Mouse (Mus musculus): Measurements from ENCODE around the gene Cldn2. TPM values are rescaled to one million over a fixed set of nuclear protein-coding genes. Genes with fewer than 3 reads are reported as not detected.

The Cldn2 gene
- polyA plus RNA-seq, 1 experiment: not detected

DNA sequence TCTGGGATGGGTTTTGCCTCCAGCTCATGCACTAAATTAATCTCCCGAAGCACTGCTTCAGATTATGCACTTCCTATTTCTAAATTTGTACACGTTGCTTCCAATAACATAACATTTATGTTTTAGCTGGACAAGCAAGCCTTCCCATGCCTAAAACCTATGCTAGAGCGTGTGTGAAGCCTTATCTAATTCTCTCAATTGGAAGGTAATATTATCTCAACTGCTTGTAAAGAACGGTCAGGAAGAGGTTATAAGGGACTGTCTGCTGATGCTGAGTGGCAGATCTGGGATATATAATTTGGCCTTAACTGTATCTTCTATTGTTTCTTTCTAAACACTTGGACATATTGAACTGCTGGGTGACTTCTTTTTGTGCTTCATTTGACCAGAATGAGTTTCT, 26.3 kb downstream of the Cldn2 start:
- Histone ChIP-seq H3K27ac (ENCODE audit: insufficient read depth, low read length) (no peak overlapping the region), H3K9ac (ENCODE audit: low read depth, poor library complexity, severe bottlenecking) (no peak overlapping the region), H3K27me3 (ENCODE audit: control insufficient read depth, insufficient read depth, low read length, poor library complexity, severe bottlenecking) (no peaks in the 10 kb centered on the region), H3K4me3 (ENCODE audit: low read depth, low read length) (no peak overlapping the region), H3K9me3 (replicated peaks; ENCODE audit: control insufficient read depth, insufficient read depth, low read length, poor library complexity, severe bottlenecking) (no peaks in the 10 kb centered on the region), H3K36me3 (ENCODE audit: control insufficient read depth, insufficient read depth, low read length, poor library complexity, severe bottlenecking) (no peaks in the 10 kb centered on the region; the same call in 1 of the 2 replicates), H3K4me1 (ENCODE audit: control insufficient read depth, insufficient read depth, low read length) (no peaks in the 10 kb centered on the region)
- TF ChIP-seq CTCF (IDR thresholded peaks at IDR 0.05; ENCODE audit: low read depth, low read length) (no peak), POLR2A (IDR thresholded peaks at IDR 0.05; ENCODE audit: insufficient read depth, low read length) (no peak), EP300 (IDR thresholded peaks at IDR 0.05; ENCODE audit: insufficient read depth, low read depth, low read length) (no peak)

DNA sequence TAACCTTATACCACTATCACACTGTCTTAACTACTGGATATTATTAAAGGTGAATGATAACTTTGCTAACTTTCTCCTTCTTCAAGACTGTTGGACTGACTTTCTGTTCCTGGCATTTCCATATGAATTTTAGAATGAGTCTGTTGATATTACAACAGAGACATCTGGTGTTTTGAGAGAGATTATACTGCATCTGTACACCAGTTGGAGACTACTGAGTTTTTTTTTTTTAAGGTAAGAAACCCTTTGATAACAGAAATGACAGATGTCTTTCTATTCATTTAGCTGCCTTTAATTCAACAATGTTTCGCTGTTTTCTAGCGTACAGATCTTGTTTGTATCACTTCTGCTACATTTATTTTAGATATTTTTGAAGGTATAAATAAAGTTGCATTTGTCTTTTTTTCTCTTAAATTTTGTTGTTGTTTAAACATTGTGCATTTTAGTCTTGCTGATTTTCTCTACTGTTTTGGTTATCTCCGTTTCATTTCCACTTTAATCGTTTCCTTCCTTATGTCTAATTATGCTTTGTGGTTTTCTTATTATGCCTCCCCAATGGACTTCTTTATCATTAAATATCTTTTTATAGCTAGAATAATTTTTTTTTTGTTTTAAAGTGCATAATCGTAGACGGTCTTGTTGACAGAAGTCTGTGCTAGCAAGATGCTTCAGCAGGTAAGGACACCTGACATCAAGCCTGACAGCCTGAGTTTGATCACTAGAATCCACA, 27.9 kb downstream of the Cldn2 start:
- no peaks in the 10 kb centered on the region for H3K4me1 ChIP-seq (ENCODE audit: control insufficient read depth, insufficient read depth, low read length)
- no peaks in the 10 kb centered on the region for H3K27me3 ChIP-seq (ENCODE audit: control insufficient read depth, insufficient read depth, low read length, poor library complexity, severe bottlenecking)
- no peak overlapping the region for H3K27ac ChIP-seq (ENCODE audit: insufficient read depth, low read length)
- no peak overlapping the region for H3K4me3 ChIP-seq (ENCODE audit: low read depth, low read length)
- H3K9me3 ChIP-seq (replicated peaks; ENCODE audit: control insufficient read depth, insufficient read depth, low read length, poor library complexity, severe bottlenecking): no peaks in the 10 kb centered on the region
- TF ChIP-seq POLR2A (IDR thresholded peaks at IDR 0.05; ENCODE audit: insufficient read depth, low read length) (no peak), EP300 (IDR thresholded peaks at IDR 0.05; ENCODE audit: insufficient read depth, low read depth, low read length) (no peak), CTCF (IDR thresholded peaks at IDR 0.05; ENCODE audit: low read depth, low read length) (no peak)
- H3K36me3 ChIP-seq (ENCODE audit: control insufficient read depth, insufficient read depth, low read length, poor library complexity, severe bottlenecking): no peaks in the 10 kb centered on the region
- H3K9ac ChIP-seq (ENCODE audit: low read depth, poor library complexity, severe bottlenecking): no peak overlapping the region

DNA sequence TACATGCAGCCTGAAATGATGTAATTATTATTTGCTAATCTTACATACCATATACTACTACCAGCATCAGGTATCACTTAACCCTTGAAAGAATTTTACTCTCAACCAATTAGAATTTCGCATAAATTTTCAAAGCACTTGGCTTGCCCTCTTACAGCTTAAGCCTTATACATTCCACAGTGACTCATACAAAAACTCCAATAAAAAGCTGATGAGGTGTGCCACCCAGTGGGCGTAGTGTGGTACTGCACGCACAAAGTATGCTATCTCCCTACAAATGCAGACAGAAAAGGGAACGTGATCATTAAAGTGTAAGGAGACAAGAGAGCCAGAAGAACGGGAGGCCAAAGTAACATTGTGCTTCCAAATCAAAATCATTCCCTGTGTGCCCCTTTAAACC, 31.8 kb downstream of the Cldn2 start:
- H3K4me1 ChIP-seq (ENCODE audit: control insufficient read depth, insufficient read depth, low read length): no peaks in the 10 kb centered on the region
- H3K27me3 ChIP-seq (ENCODE audit: control insufficient read depth, insufficient read depth, low read length, poor library complexity, severe bottlenecking): no peaks in the 10 kb centered on the region
- H3K4me3 ChIP-seq (ENCODE audit: low read depth, low read length): no peak overlapping the region
- no peak overlapping the region for H3K9ac ChIP-seq (ENCODE audit: low read depth, poor library complexity, severe bottlenecking)
- no peaks in the 10 kb centered on the region for H3K9me3 ChIP-seq (replicated peaks; ENCODE audit: control insufficient read depth, insufficient read depth, low read length, poor library complexity, severe bottlenecking)
- TF ChIP-seq CTCF (IDR thresholded peaks at IDR 0.05; ENCODE audit: low read depth, low read length): peak; percentile 21
- TF ChIP-seq EP300 (IDR thresholded peaks at IDR 0.05; ENCODE audit: insufficient read depth, low read depth, low read length): no peak
- H3K36me3 ChIP-seq (ENCODE audit: control insufficient read depth, insufficient read depth, low read length, poor library complexity, severe bottlenecking): no peaks in the 10 kb centered on the region
- H3K27ac ChIP-seq (ENCODE audit: insufficient read depth, low read length): no peak overlapping the region

DNA sequence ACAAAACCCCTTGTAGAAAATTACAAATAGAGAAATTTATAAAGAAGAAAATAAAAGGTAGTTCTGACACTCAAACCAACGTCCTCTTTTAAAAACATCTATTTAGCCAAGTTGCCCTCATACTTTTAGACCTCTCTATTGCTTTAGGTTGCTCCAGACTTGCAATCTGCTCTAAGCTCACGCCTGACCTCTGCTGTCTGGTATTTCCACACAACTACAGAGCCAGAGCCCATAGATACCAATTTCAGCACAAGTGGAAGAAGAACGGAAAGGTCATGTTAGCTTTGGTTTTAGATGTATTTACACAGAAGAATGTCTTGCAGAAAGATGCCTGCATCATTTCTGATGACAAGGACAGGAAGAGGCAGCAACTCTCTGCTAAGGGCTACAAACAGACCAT, 38.4 kb downstream of the Cldn2 start:
- H3K27me3 ChIP-seq (ENCODE audit: control insufficient read depth, insufficient read depth, low read length, poor library complexity, severe bottlenecking): no peaks in the 10 kb centered on the region
- H3K9me3 ChIP-seq (replicated peaks; ENCODE audit: control insufficient read depth, insufficient read depth, low read length, poor library complexity, severe bottlenecking): no peaks in the 10 kb centered on the region
- no peak for TF ChIP-seq EP300 (IDR thresholded peaks at IDR 0.05; ENCODE audit: insufficient read depth, low read depth, low read length)
- no peak for TF ChIP-seq CTCF (IDR thresholded peaks at IDR 0.05; ENCODE audit: low read depth, low read length)
- TF ChIP-seq POLR2A (IDR thresholded peaks at IDR 0.05; ENCODE audit: insufficient read depth, low read length): no peak
- H3K4me1 ChIP-seq (ENCODE audit: control insufficient read depth, insufficient read depth, low read length): no peaks in the 10 kb centered on the region
- H3K9ac ChIP-seq (ENCODE audit: low read depth, poor library complexity, severe bottlenecking): no peak overlapping the region
- no peak overlapping the region for H3K4me3 ChIP-seq (ENCODE audit: low read depth, low read length)
- H3K27ac ChIP-seq (ENCODE audit: insufficient read depth, low read length): no peak overlapping the region
- H3K36me3 ChIP-seq (ENCODE audit: control insufficient read depth, insufficient read depth, low read length, poor library complexity, severe bottlenecking): no peaks in the 10 kb centered on the region

DNA sequence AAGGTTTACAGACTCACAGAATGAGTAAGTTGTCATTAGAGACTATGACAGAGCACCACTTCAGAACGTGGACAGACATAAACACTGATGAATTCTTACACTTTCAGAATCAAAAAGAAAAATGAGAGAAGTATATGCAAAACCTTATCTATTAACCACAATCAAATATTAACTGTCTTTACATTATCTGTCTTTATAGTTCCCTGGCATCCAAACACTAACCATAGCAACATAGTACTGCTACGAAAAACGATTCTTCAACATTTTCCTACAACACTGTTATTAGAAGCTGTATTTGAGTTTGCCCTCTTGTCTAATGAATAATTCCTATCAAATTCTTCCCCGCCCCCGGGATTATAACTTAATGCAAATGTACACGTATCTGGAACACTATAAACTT, 40.5 kb downstream of the Cldn2 start:
- H3K9ac ChIP-seq (ENCODE audit: low read depth, poor library complexity, severe bottlenecking): no peak overlapping the region
- no peak overlapping the region for H3K27ac ChIP-seq (ENCODE audit: insufficient read depth, low read length)
- no peak overlapping the region for H3K4me3 ChIP-seq (ENCODE audit: low read depth, low read length)
- H3K9me3 ChIP-seq (replicated peaks; ENCODE audit: control insufficient read depth, insufficient read depth, low read length, poor library complexity, severe bottlenecking): no peaks in the 10 kb centered on the region
- no peaks in the 10 kb centered on the region for H3K36me3 ChIP-seq (ENCODE audit: control insufficient read depth, insufficient read depth, low read length, poor library complexity, severe bottlenecking)
- H3K4me1 ChIP-seq (ENCODE audit: control insufficient read depth, insufficient read depth, low read length): no peaks in the 10 kb centered on the region
- TF ChIP-seq POLR2A (IDR thresholded peaks at IDR 0.05; ENCODE audit: insufficient read depth, low read length): no peak
- TF ChIP-seq EP300 (IDR thresholded peaks at IDR 0.05; ENCODE audit: insufficient read depth, low read depth, low read length): no peak
- no peak for TF ChIP-seq CTCF (IDR thresholded peaks at IDR 0.05; ENCODE audit: low read depth, low read length)
- H3K27me3 ChIP-seq (ENCODE audit: control insufficient read depth, insufficient read depth, low read length, poor library complexity, severe bottlenecking): no peaks in the 10 kb centered on the region

DNA sequence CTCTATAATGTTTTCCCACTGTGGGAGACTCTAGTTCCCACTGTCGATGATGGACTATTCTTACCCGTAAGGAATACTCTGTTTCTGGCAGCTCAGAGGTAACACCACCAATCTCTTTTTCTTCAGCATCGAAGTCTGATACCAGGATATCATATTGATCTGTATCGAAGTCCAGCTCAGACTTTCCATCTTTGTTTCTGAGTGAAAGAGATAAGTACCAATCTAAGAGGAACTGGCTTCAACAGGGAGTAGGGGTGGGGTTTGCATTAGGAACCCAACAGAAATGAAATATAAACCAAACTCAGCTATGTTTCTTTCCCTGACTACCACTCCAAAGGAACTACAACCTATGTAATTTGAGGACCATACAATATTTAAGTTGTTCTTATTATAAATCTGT, 54.2 kb downstream of the Cldn2 start:
- TF ChIP-seq POLR2A (IDR thresholded peaks at IDR 0.05; ENCODE audit: insufficient read depth, low read length) (no peak), EP300 (IDR thresholded peaks at IDR 0.05; ENCODE audit: insufficient read depth, low read depth, low read length) (no peak), CTCF (IDR thresholded peaks at IDR 0.05; ENCODE audit: low read depth, low read length) (no peak)
- no peak overlapping the region for H3K4me3 ChIP-seq (ENCODE audit: low read depth, low read length)
- no peaks in the 10 kb centered on the region for H3K36me3 ChIP-seq (ENCODE audit: control insufficient read depth, insufficient read depth, low read length, poor library complexity, severe bottlenecking)
- no peaks in the 10 kb centered on the region for H3K4me1 ChIP-seq (ENCODE audit: control insufficient read depth, insufficient read depth, low read length)
- H3K27me3 ChIP-seq (ENCODE audit: control insufficient read depth, insufficient read depth, low read length, poor library complexity, severe bottlenecking): no peaks in the 10 kb centered on the region
- H3K27ac ChIP-seq (ENCODE audit: insufficient read depth, low read length): no peak overlapping the region
- no peaks in the 10 kb centered on the region for H3K9me3 ChIP-seq (replicated peaks; ENCODE audit: control insufficient read depth, insufficient read depth, low read length, poor library complexity, severe bottlenecking)
- H3K9ac ChIP-seq (ENCODE audit: low read depth, poor library complexity, severe bottlenecking): no peak overlapping the region

Data from ES-Bruce4 (cell line).